Comparison of ENCODE assay signal across 8 mouse cellular contexts in the genomic region with DNA sequence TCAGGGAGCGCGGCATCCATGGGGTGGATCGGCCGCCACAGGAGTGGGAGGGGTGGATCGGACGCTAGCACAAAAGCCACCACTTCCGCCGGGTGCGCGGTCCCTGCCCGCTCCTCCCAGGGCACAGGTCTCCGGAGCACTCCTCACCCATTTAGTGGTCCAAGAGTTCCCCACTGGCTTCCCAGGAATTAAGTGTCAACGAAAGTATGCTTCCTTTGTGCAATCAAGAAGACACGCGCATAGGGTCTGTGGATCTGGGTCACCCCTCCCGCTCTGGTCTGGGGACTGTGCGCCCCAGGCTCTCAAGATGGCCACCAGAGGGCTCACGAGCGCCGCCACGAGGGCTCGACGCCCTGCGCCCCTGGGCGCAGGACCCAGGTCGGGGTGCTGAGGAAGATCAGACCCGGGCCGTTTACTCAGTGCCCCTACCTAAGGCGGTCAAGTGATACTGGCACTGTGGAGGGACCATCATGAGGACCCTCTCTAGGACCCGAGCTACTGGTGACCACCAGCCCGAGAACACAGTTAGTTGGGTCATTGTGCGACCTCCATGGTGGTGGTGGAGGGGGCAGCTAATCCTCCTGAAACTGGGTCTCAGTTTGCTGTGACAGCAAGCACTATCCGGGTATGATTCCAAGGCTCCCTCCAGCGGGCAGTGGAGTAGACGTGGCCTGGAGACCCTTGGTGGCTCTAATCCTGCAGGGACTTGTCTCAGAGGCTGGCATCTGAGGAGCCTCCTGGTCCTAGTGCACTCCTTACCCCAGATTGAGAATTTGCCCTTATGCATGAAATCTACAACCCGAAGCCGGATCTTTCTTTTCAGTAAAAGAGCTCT. TPM values are rescaled to one million over a fixed set of nuclear protein-coding genes. Genes with fewer than 3 reads are reported as not detected.
DNase-seq lines count a peak whose midpoint lies in the region; ATAC-seq and TF ChIP-seq lines count a peak whose summit lies in the region.

No protein-coding gene starts in this region.

- H3K4me1 ChIP-seq in hindbrain, embryonic 11.5 days (replicated peaks; ENCODE audit: control insufficient read depth, insufficient read depth, low read length): no peaks in the 10 kb centered on the region; the same call in 1 of the 2 replicates
- peaks cover 11% of the 10 kb centered on the region; the same call in 1 of the 2 replicates for H3K4me1 ChIP-seq in lung, postnatal 0 days (ENCODE audit: insufficient read depth, low read depth, low read length)
- H3K4me1 ChIP-seq in thymus, adult 2 months (replicated peaks; ENCODE audit: control insufficient read depth, insufficient read depth, low read length): peaks cover 47% of the 10 kb centered on the region

- H3K27me3 ChIP-seq in hindbrain, embryonic 11.5 days (ENCODE audit: control insufficient read depth, insufficient read depth, low read length): no peaks in the 10 kb centered on the region
- no peaks in the 10 kb centered on the region for H3K27me3 ChIP-seq in lung, postnatal 0 days (replicated peaks; ENCODE audit: insufficient read depth, low read length)
- H3K27me3 ChIP-seq in thymus, adult 2 months (ENCODE audit: control insufficient read depth, insufficient read depth, low read length): no peaks in the 10 kb centered on the region

- WGBS in hindbrain, embryonic 11.5 days: 3% methylated on average over 37 of the region's 37 CpGs
- 4% methylated on average over 35 of the region's 37 CpGs for WGBS in lung, postnatal 0 days
- WGBS in thymus, adult 2 months: 5% methylated on average over 37 of the region's 37 CpGs

- 0 out of 2 replicates have a peak, but pooled peaks have one; percentile 41 for TF ChIP-seq POLR2A in thymus, adult 2 months (IDR thresholded peaks at IDR 0.05; ENCODE audit: control insufficient read depth, extremely low read depth, insufficient read depth, low read length, poor library complexity)

- H3K4me3 ChIP-seq in hindbrain, embryonic 11.5 days (ENCODE audit: low read depth, low read length): peak overlapping the region; percentile 53
- peak overlapping the region; percentile 50 for H3K4me3 ChIP-seq in lung, postnatal 0 days (ENCODE audit: low read depth, low read length)
- peak overlapping the region; percentile 64 for H3K4me3 ChIP-seq in thymus, adult 2 months (ENCODE audit: control insufficient read depth, insufficient read depth, low read length)

- peak overlapping the region; percentile 84 for H3K9ac ChIP-seq in hindbrain, embryonic 11.5 days (ENCODE audit: low read depth, low read length)
- peak overlapping the region; percentile 51 for H3K9ac ChIP-seq in lung, postnatal 0 days (replicated peaks; ENCODE audit: low read depth)

- peak; percentile 87 for DNase-seq in Muller cell, postnatal 12 days (ENCODE audit: inconsistent ontology term)
- DNase-seq in cerebellum, adult 9-10 months: peak; percentile 89
- DNase-seq in hindbrain, embryonic 11.5 days (ENCODE audit: low spot score): peak; percentile 91
- peak; percentile 74 to 83 for DNase-seq in layer of hippocampus, postnatal 10 days (ENCODE audit: low spot score in 2 of 2)
- peak; percentile 87 for DNase-seq in lung, postnatal 0 days (ENCODE audit: low spot score)
- DNase-seq in ovary, postnatal 10 days (ENCODE audit: low spot score): peak; percentile 73
- DNase-seq in thymus, adult 2 months: peak; percentile 81

- H3K9me3 ChIP-seq in hindbrain, embryonic 11.5 days (ENCODE audit: control insufficient read depth, low read length): no peaks in the 10 kb centered on the region
- H3K9me3 ChIP-seq in lung, postnatal 0 days (ENCODE audit: low read length): no peaks in the 10 kb centered on the region

- H3K27ac ChIP-seq in hindbrain, embryonic 11.5 days (ENCODE audit: low read depth, low read length): peak overlapping the region; percentile 62
- H3K27ac ChIP-seq in lung, postnatal 0 days (ENCODE audit: low read length): peak overlapping the region; percentile 74
- H3K27ac ChIP-seq in thymus, adult 2 months (ENCODE audit: control insufficient read depth, insufficient read depth, low read length): peak overlapping the region; percentile 60

- H3K36me3 ChIP-seq in hindbrain, embryonic 11.5 days (ENCODE audit: control insufficient read depth, insufficient read depth, low read length): no peaks in the 10 kb centered on the region
- H3K36me3 ChIP-seq in lung, postnatal 0 days (ENCODE audit: insufficient read depth, low read length): no peaks in the 10 kb centered on the region
- no peaks in the 10 kb centered on the region for H3K36me3 ChIP-seq in thymus, adult 2 months (ENCODE audit: control insufficient read depth, insufficient read depth, low read length)

- peak overlapping the region; percentile 79 for H3K4me2 ChIP-seq in hindbrain, embryonic 11.5 days (replicated peaks; ENCODE audit: low read depth, low read length)
- peak overlapping the region; percentile 75 for H3K4me2 ChIP-seq in lung, postnatal 0 days (replicated peaks; ENCODE audit: low read depth, low read length)

- TF ChIP-seq EP300 in lung, postnatal 0 days (IDR thresholded peaks at IDR 0.05): no peak

- TF ChIP-seq CTCF in lung, postnatal 0 days (IDR thresholded peaks at IDR 0.05): peak; percentile 86
- peak; percentile 97 for TF ChIP-seq CTCF in thymus, adult 2 months (IDR thresholded peaks at IDR 0.05; ENCODE audit: borderline replicate concordance, control insufficient read depth, extremely low read depth, insufficient read depth, low read length, poor library complexity)

- ATAC-seq in frontal cortex, adult (ENCODE audit: low TSS enrichment): peak; percentile 72
- ATAC-seq in hindbrain, embryonic 11.5 days (ENCODE audit: low FRiP score): peak; percentile 90
- ATAC-seq in lung, postnatal 0 days: peak; percentile 92

RNA-seq across cellular contexts. Expression of a gene that starts 42.7 kb away (rescaled TPM):
- polyA plus RNA-seq in hindbrain, embryonic 11.5 days (2014; fragmentation: Nextera tagmentation; extraction: Ambion mirVana): 24.8 and 27.7 TPM in 2 replicates
- 10 to 100 TPM; 32.8 TPM for total RNA-seq in layer of hippocampus, postnatal 10 days (2021)
- 17.0 and 18.5 TPM in 2 replicates for polyA plus RNA-seq in lung, postnatal 0 days (2015; fragmentation: Nextera tagmentation; extraction: Ambion mirVana)
- polyA plus RNA-seq in thymus, adult 2 months (2012; rRNA removed): 14.8 and 16.7 TPM in 2 replicates

RNA-seq across cellular contexts. Expression of a gene that starts 45.2 kb away (rescaled TPM):
- 3,542 and 3,682 TPM in 2 replicates for polyA plus RNA-seq in hindbrain, embryonic 11.5 days (2014; fragmentation: Nextera tagmentation; extraction: Ambion mirVana)
- total RNA-seq in layer of hippocampus, postnatal 10 days (2021): 100 to 1,000 TPM; 476 to 478 TPM
- polyA plus RNA-seq in lung, postnatal 0 days (2015; fragmentation: Nextera tagmentation; extraction: Ambion mirVana): 1,774 and 1,827 TPM in 2 replicates
- 750 and 796 TPM in 2 replicates for polyA plus RNA-seq in thymus, adult 2 months (2012; rRNA removed)

Comparison
In these comparisons a context has a peak if more than half of its experiments do, and no peak if none do; other contexts are left out.
1. Peak in every context shown above with its lines: DNase-seq, ATAC-seq, H3K4me3 ChIP-seq and H3K27ac ChIP-seq.